Mouse (Mus musculus) activated CD4-positive, CD25-positive, alpha-beta regulatory T cell, adult 4 months (primary cell): ENCODE data around the gene Agap1. TPM values are rescaled to one million over a fixed set of nuclear protein-coding genes. Genes with fewer than 3 reads are reported as not detected.

Experiments
- ATAC-seq: one replicate; pipeline ENCODE4 v1.8.0; 2017
- polyA plus RNA-seq, 2 experiments: library from polyadenylated mRNA; unstranded; fragments of 100-300 nt; shearing (Covaris generic); gene quantifications; one replicate each; pipeline ENCODE4 v1.2.1; 2017

Agap1 gene
- polyA plus RNA-seq, 2 experiments from 2014 or later: 0.04 to 0.05 TPM

- no peak for ATAC-seq
Measured at GRCm38 (mm10) chr1:89940961-89941524, 486.4 kb downstream of the Agap1 start.

GRCm38 (mm10) chr1:89941701-89942381, 487.2 kb downstream of the Agap1 start:
- ATAC-seq: no peak

- no peak for ATAC-seq
Measured at GRCm38 (mm10) chr1:89942395-89942976, 487.9 kb downstream of the Agap1 start.

- no peak for ATAC-seq
Measured at GRCm38 (mm10) chr1:89943202-89943601, 488.6 kb downstream of the Agap1 start.
